Mouse (Mus musculus) heart, embryonic 13.5 days (tissue): ENCODE results near the gene Rcn1. TPM values are rescaled to one million over a fixed set of nuclear protein-coding genes. Genes with fewer than 3 reads are reported as not detected.

Experiments used
- ATAC-seq: fragments of 200-750 bp; cut with Nextera tagmentation; 2 replicates; pipeline ENCODE4 v1.8.0; 2017; ENCODE audit warnings: moderate TSS enrichment; ENCODE audit not compliant: insufficient number of reproducible peaks, low FRiP score, low TSS enrichment; ENCODE audit errors: extremely low read depth
- H3K27ac ChIP-seq: fragments of 300-500 bp; sonication (generic); replicated peaks from 2 replicates; pipeline ENCODE4 v1.5.1; 2015; ENCODE audit warnings: moderate library complexity, mild to moderate bottlenecking, inconsistent platforms
- H3K27me3 ChIP-seq: fragments of 300-500 bp; sonication (generic); replicated peaks from 2 replicates; pipeline ENCODE4 v1.6.1; 2015; ENCODE audit warnings: mild to moderate bottlenecking, inconsistent platforms
- H3K36me3 ChIP-seq: fragments of 300-500 bp; sonication (generic); 2 replicates; pipeline ENCODE4 v1.6.1; 2015; ENCODE audit warnings: mild to moderate bottlenecking, inconsistent platforms
- H3K4me1 ChIP-seq: fragments of 300-500 bp; sonication (generic); 2 replicates; pipeline ENCODE4 v1.6.1; 2015; ENCODE audit warnings: inconsistent platforms
- H3K4me2 ChIP-seq: fragments of 300-500 bp; sonication (generic); 2 replicates; pipeline ENCODE4 v1.6.1; 2015; ENCODE audit warnings: inconsistent platforms, mild to moderate bottlenecking, moderate library complexity
- H3K4me3 ChIP-seq: fragments of 300-500 bp; sonication (generic); 2 replicates; pipeline ENCODE4 v1.5.1; 2015; ENCODE audit warnings: moderate library complexity, mild to moderate bottlenecking, inconsistent platforms
- H3K9ac ChIP-seq: fragments of 300-500 bp; sonication (generic); 2 replicates; pipeline ENCODE4 v1.6.1; 2015; ENCODE audit warnings: inconsistent platforms, mild to moderate bottlenecking, moderate library complexity
- H3K9me3 ChIP-seq: fragments of 300-500 bp; sonication (generic); 2 replicates; pipeline ENCODE4 v1.6.1; 2016; ENCODE audit warnings: inconsistent platforms
- WGBS: fragments of 180-500 bp; shearing (Covaris S2); methylation state at CpG from one replicate; pipeline ENCODE4 v1.1.7; 2015; ENCODE audit warnings: mixed read lengths; 5-methylcytosine and 5-hydroxymethylcytosine counted together
- polyA plus RNA-seq: library from polyadenylated mRNA; unstranded; fragments of >200 nt; fragmentation: Nextera tagmentation; extraction: Ambion mirVana; gene quantifications from 2 replicates; pipeline ENCODE4 v1.2.1, GENCODE M21; 2015

Gene Rcn1
- polyA plus RNA-seq, 1 experiment from 2014 or later, result 157 TPM

DNA sequence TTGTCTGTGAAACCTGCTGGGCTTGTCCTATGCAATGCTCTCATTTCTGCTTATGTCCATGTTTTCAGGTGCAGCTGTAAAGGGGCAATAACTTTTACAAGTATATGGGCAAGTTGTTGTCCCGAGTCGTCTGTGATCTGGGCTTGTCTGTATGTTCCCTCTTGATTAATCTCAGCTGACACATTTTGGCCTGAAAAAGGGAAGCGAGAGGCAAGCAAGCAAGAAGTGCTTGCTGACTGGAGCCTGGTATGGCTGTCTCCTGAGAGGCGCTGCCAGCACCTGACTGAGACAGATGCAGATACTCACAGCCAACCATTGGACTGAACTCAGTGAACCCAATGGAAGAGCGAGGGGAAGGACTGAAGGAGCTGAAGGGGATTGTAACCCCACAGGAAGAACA lies 18.5 kb upstream of the Rcn1 start:
- Histone ChIP-seq H3K4me3 (no peak overlapping the region), H3K36me3 (no peaks in the 10 kb centered on the region), H3K27ac (no peak overlapping the region), H3K9me3 (no peaks in the 10 kb centered on the region), H3K27me3 (0 out of 2 replicates have a peak, but pooled peaks cover 5% of the 10 kb centered on the region), H3K4me2 (no peak overlapping the region), H3K4me1 (peaks cover 26% of the 10 kb centered on the region), H3K9ac (no peak overlapping the region)
- WGBS, result 75% methylated on average over 5 of the region's 5 CpGs
- no peak for ATAC-seq

DNA sequence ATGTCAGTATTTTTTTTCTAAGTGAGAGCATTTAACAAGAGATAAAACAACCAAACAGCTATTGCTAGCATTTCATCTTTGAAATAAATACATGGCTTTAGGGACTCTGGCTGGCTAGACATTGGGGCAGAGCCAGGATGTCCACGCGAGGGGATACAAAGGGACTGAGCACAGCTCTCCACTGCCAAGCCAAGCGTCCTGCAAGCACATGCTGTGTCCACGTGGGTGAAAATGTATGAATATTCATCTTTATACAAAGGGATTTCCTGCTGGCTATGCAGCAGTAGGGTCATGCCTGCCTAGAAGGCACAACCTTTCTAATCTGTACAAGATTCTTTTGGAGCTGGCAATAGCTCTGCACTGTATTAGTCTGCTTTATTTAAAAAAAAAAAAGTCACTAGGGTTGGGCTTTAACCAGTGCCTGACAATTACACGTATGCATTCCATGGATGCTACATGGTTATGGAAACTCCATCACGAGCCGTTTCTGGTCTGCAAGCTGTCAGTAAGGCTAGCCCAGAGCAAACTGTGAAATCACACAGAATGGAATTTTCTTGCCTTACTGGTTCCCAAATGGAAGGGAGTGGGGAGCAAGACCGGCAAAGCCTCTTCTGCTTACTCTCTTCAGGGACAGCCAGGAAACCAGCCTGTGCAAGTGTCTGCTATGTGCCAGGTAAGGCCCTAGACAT lies 17.7 kb upstream of the Rcn1 start:
- Histone ChIP-seq H3K4me1 (peaks cover 26% of the 10 kb centered on the region), H3K27ac (no peak overlapping the region), H3K4me2 (no peak overlapping the region), H3K27me3 (0 out of 2 replicates have a peak, but pooled peaks cover 5% of the 10 kb centered on the region), H3K4me3 (no peak overlapping the region), H3K9me3 (no peaks in the 10 kb centered on the region), H3K9ac (no peak overlapping the region), H3K36me3 (no peaks in the 10 kb centered on the region)
- no peak for ATAC-seq
- WGBS, result 65% methylated on average over 8 of the region's 8 CpGs

GRCm38 (mm10) chr2:105416046-105416659 lies 17.0 kb upstream of the Rcn1 start:
- H3K9ac ChIP-seq, result no peak overlapping the region
- 64% methylated on average over 7 of the region's 7 CpGs for WGBS
- 0 out of 2 replicates have a peak, but pooled peaks cover 5% of the 10 kb centered on the region for H3K27me3 ChIP-seq

GRCm38 (mm10) chr2:105414309-105414708 lies 15.2 kb upstream of the Rcn1 start:
- H3K4me1 ChIP-seq, result peaks cover 26% of the 10 kb centered on the region
- 0 out of 2 replicates have a peak, but pooled peaks cover 5% of the 10 kb centered on the region for H3K27me3 ChIP-seq
- no peak overlapping the region for H3K4me3 ChIP-seq
- ATAC-seq, result no peak
- whole genome bisulfite sequencing, result 23% methylated on average over 2 of the region's 2 CpGs
- H3K4me2 ChIP-seq, result no peak overlapping the region
- H3K27ac ChIP-seq, result no peak overlapping the region
- H3K9ac ChIP-seq, result no peak overlapping the region
- H3K9me3 ChIP-seq, result no peaks in the 10 kb centered on the region
- H3K36me3 ChIP-seq, result no peaks in the 10 kb centered on the region

More at GRCm38 (mm10) chr2:105416046-105416659, 17.0 kb upstream of the Rcn1 start:
- no peak overlapping the region for H3K4me3 ChIP-seq
- no peak overlapping the region for H3K27ac ChIP-seq
- ATAC-seq, result no peak
- peaks cover 26% of the 10 kb centered on the region for H3K4me1 ChIP-seq
- no peaks in the 10 kb centered on the region for H3K36me3 ChIP-seq
- no peak overlapping the region for H3K4me2 ChIP-seq
- H3K9me3 ChIP-seq, result no peaks in the 10 kb centered on the region

DNA sequence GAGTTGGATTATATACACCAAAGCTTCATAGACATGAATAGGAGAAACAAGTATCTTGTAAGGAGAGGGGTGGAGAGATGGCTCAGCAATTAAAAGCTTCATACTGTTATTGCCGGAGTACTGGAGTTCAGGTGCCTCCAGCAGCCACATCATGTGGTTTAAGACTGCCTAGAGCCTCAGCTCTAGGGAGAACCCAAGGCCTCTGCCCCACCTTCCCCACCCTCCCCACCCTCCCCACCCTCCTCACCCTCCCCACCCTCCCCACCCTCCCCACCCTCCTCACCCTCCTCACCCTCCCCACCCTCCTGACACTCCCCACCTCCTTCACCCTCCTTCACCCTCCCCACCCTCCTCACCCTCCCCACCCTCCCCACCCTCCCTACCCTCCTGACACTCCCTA lies 10.1 kb upstream of the Rcn1 start:
- Histone ChIP-seq H3K36me3 (no peaks in the 10 kb centered on the region), H3K4me2 (no peak overlapping the region), H3K4me1 (peaks cover 10% of the 10 kb centered on the region), H3K4me3 (no peak overlapping the region), H3K27me3 (no peaks in the 10 kb centered on the region), H3K9me3 (no peaks in the 10 kb centered on the region), H3K9ac (no peak overlapping the region), H3K27ac (no peak overlapping the region)
- WGBS, result 78% methylated on average over 1 of the region's 1 CpGs
- no peak for ATAC-seq

GRCm38 (mm10) chr2:105408511-105408910 lies 9.4 kb upstream of the Rcn1 start:
- H3K27ac ChIP-seq, result no peak overlapping the region
- 49% methylated on average over 4 of the region's 4 CpGs for WGBS

DNA sequence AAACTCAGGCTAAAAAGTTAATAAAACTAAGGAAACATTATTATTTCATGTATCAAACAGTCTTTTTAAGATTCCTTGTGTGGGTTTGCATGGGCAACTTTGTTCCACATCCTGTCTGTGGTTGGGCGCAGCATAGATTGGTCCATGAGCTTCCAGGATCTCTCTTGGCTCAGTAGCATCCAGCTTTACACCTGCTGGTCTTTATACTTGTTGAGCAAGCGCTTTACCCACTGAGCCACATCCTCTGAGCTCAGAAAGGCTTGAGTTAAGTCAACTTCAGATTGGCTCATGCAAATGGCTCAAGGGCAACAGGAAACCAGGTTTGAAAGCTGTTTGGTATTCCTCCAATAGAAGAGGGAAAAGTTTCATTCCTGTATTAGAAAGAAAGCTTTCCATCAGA lies 3.1 kb upstream of the Rcn1 start:
- Histone ChIP-seq H3K9me3 (no peaks in the 10 kb centered on the region), H3K4me3 (no peak overlapping the region), H3K4me1 (peaks cover 18% of the 10 kb centered on the region), H3K4me2 (no peak overlapping the region), H3K27ac (no peak overlapping the region), H3K9ac (no peak overlapping the region), H3K27me3 (no peaks in the 10 kb centered on the region), H3K36me3 (no peaks in the 10 kb centered on the region)
- ATAC-seq, result no peak
- WGBS, result 85% methylated on average over 2 of the region's 2 CpGs

More at GRCm38 (mm10) chr2:105408511-105408910, 9.4 kb upstream of the Rcn1 start:
- no peak overlapping the region for H3K9ac ChIP-seq
- no peaks in the 10 kb centered on the region for H3K36me3 ChIP-seq
- H3K27me3 ChIP-seq, result no peaks in the 10 kb centered on the region
- no peaks in the 10 kb centered on the region for H3K9me3 ChIP-seq
- H3K4me3 ChIP-seq, result no peak overlapping the region
- no peak overlapping the region for H3K4me2 ChIP-seq
- H3K4me1 ChIP-seq, result peaks cover 5% of the 10 kb centered on the region
- no peak; the same call in 1 of the 2 replicates for ATAC-seq

- H3K4me2 ChIP-seq, result no peak overlapping the region
- H3K27ac ChIP-seq, result no peak overlapping the region
- peaks cover 34% of the 10 kb centered on the region for H3K4me1 ChIP-seq
- no peaks in the 10 kb centered on the region for H3K9me3 ChIP-seq
- H3K4me3 ChIP-seq, result no peak overlapping the region
- H3K9ac ChIP-seq, result no peak overlapping the region
- H3K27me3 ChIP-seq, result no peaks in the 10 kb centered on the region
- 92% methylated on average over 4 of the region's 4 CpGs for WGBS
- peaks cover 4% of the 10 kb centered on the region; the same call in 1 of the 2 replicates for H3K36me3 ChIP-seq
- ATAC-seq, result no peak
Observed at GRCm38 (mm10) chr2:105400558-105400957, 1.4 kb upstream of the Rcn1 start.

DNA sequence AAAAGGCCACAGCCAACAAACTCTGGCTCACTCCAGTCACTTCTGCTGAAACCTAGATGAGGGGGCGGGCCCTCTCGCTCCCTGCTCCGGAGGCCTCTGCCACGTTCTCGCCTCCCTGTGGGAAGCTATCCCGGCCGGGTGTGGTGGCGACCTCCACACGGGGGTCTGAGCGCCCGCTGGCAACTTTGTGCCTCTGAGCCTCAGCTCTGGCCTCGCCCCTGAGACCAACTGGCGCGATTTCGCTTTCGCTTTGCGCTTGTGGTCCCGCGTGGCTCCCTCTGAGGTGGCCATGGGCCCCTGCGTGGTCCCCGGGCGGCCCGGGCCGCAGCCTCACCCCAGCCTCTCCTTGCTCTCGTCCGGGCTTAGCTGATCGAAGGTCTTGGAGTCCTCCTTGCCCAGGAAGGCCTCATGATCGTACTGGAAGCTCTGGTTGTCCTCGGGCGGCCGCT lies 459 bp downstream of the Rcn1 start:
- under 1% methylated on average over 31 of the region's 31 CpGs for WGBS

GRCm38 (mm10) chr2:105397446-105398211 lies 1.5 kb downstream of the Rcn1 start:
- Histone ChIP-seq H3K4me2 (peak overlapping the region; percentile 83), H3K9me3 (no peaks in the 10 kb centered on the region), H3K9ac (peak overlapping the region; percentile 99), H3K4me3 (peak overlapping the region; percentile 94), H3K27me3 (no peaks in the 10 kb centered on the region), H3K36me3 (peaks cover 33% of the 10 kb centered on the region), H3K27ac (peak overlapping the region; percentile 97), H3K4me1 (peaks cover 48% of the 10 kb centered on the region)
- WGBS, result 37% methylated on average over 5 of the region's 5 CpGs
- no peak for ATAC-seq

More for the DNA sequence above, 459 bp downstream of the Rcn1 start:
- peaks cover 23% of the 10 kb centered on the region for H3K36me3 ChIP-seq
- 0 out of 2 replicates have a peak, but pooled peaks have one; percentile 32 for ATAC-seq
- peak overlapping the region; percentile 99 for H3K9ac ChIP-seq
- peak overlapping the region; percentile 94 for H3K4me3 ChIP-seq
- H3K4me2 ChIP-seq, result peak overlapping the region; percentile 83
- peak overlapping the region; percentile 97 for H3K27ac ChIP-seq
- peaks cover 42% of the 10 kb centered on the region for H3K4me1 ChIP-seq
- no peaks in the 10 kb centered on the region for H3K27me3 ChIP-seq
- no peaks in the 10 kb centered on the region for H3K9me3 ChIP-seq

DNA sequence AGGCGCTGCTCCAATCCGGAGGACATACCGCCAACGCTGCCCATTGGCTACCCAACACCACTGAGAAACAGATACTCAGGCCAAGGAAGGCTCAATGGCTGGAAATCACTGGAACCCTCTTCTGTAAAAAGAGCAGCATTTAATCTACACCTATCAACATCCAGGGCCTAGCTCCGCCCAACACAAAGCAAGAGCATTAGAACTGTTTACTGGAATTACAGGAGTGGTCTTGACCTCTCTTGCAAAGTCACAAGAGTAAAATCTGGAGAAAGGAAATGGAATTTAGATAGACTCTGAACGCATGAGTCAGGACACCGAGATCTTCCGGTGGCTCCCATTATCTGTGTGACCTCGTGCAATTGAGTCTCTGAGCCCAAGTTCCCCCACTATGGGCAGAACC lies 3.1 kb downstream of the Rcn1 start:
- no peak overlapping the region for H3K9ac ChIP-seq
- H3K4me3 ChIP-seq, result no peak overlapping the region
- H3K4me1 ChIP-seq, result peaks cover 51% of the 10 kb centered on the region
- no peaks in the 10 kb centered on the region for H3K9me3 ChIP-seq
- peak overlapping the region; percentile 83; the same call in 1 of the 2 replicates for H3K4me2 ChIP-seq
- 77% methylated on average over 9 of the region's 9 CpGs for WGBS
- H3K36me3 ChIP-seq, result peaks cover 48% of the 10 kb centered on the region
- no peak for ATAC-seq
- no peak overlapping the region for H3K27ac ChIP-seq
- no peaks in the 10 kb centered on the region for H3K27me3 ChIP-seq
